Mouse (Mus musculus): ENCODE data around the gene Nacc1. TPM values are rescaled to one million over a fixed set of nuclear protein-coding genes. Genes with fewer than 3 reads are reported as not detected.
A peak's percentile ranks its signal among the peaks of the same experiment; 100 is the strongest.
"Not testable (repeated sequence)": the region's sequence is repeated elsewhere in the genome, so short reads cannot be mapped to it uniquely, and the experiment has no call there.

The Nacc1 gene
- total RNA-seq, 2 experiments from 2014 or later = 65.0 to 68.7 TPM

DNA sequence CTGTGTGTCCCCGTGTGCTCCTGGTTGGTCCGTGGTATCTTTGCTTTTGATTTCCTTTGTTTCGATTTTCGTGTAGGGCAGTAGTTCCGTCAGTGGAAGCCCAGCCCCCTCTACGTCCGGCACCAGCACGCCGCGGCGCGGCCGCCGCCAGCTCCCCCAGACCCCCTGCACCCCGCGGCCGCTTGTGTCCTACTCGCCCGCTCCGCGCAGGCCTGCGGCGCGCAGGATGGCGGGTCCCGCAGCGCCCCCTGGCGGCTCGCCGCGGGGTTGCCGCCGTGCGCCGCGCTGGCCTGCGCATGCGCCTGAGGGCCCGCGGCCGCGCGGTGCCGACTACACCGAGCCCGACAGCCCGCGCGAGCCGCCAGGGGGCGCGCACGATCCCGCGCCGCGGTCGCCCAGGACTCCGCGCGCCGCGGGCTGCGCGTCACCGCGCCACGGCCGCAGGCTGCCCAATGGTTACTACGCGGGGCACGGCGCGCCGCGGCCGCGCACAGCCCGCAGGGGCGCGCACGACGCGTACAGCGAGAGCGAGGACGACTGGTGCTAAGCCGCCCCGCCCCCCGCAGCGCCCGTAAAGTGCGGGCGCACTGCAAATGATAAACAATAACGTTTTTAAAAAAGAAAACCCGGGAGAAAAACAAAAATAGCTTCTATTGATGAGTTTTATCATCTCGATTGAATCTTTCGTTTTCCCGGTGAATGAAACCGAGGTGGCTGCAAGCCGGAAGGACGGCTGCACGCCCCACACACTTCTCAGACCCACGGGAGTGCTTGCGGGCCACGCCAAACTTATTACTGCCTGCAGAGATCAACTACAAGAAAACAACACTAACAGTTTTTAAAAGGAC lies 48.3 kb downstream of the Nacc1 start:
- DNase-seq = peak; percentile 95

DNA sequence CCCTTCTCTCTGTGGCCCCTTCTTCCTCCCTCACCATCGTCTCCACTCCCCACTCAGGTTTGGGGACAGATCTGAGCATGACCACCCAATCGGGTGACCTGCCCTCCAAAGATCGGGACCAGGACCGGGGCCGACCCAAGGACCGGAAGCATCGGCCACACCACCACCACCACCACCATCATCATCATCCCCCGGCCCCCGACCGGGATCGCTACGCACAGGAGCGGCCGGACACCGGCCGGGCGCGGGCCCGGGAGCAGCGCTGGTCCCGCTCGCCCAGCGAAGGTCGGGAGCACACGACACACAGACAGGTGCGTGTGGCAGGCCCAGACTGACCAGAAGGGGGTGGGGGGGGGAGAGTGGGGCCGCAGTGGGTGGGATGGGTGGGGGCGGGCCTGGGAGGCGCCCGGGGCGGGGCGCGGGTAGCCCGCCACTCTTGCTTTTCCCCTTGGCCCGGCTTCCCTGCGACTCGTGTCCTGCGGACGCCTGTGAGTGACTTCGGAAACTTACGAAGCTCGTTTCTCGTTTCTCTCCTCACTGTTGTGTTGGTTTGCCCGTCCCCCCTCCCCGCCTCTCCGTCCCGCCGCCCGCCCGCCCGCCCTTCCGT lies 49.0 kb downstream of the Nacc1 start:
- DNase-seq = peak; percentile 44

DNA sequence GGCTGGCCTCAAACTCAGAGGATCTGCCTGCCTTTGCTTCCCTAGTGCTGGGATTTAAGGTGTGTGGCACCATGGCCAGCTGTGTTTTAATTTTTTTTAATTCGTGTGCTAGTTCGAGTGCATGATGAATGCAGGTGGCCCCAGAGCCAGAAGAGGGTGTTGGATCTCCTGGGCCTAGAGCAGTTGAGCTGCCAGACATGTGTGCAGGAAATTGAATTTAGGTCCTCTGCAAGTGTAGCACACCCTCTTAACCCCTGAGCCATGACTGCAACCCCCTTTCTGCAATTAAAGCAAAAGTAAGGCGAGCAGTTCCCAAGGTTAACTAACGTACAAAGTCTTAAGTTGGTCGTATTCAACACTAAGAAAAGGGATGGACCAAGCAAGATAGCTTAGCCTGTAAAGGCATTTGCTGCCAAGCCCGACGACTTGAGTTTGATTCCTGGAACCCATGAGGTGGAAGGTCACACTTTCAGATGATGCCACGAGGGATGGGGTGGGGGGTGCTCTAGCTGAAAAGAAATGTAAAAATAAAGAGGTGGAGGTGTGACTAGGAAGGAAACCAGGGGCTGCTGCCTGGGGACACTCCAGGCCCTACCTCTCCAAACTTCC lies 49.6 kb downstream of the Nacc1 start:
- DNase-seq = no peak

DNA sequence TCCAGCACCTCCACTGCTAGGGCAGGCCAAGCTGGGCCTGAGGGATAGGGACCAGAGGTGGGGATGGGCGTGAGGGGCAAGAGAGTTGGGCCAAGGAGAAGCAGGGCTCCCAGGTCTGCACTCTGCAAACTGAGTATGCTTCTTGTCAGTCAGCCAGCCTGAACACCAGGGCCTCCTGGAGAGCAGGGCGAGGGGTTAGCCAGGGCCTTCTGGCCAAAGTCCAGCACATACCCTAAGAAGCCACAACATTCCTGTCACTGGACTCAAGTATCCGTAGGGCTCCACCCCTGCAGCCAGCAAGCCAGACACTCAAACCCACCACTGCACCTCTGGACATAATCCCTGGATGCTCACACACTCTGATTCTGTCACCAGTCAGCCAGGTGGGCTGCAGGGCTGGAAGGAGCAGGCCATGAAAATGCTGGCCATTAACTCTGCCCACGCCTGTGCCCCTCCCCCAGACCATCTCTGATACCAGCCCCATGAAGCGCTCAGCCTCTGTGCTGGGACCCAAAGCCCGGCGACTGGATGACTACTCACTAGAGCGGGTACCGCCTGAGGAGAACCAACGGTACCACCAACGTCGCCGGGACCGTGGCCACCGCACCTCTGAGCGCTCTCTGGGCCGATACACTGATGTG lies 51.5 kb downstream of the Nacc1 start:
- no peak for DNase-seq

DNA sequence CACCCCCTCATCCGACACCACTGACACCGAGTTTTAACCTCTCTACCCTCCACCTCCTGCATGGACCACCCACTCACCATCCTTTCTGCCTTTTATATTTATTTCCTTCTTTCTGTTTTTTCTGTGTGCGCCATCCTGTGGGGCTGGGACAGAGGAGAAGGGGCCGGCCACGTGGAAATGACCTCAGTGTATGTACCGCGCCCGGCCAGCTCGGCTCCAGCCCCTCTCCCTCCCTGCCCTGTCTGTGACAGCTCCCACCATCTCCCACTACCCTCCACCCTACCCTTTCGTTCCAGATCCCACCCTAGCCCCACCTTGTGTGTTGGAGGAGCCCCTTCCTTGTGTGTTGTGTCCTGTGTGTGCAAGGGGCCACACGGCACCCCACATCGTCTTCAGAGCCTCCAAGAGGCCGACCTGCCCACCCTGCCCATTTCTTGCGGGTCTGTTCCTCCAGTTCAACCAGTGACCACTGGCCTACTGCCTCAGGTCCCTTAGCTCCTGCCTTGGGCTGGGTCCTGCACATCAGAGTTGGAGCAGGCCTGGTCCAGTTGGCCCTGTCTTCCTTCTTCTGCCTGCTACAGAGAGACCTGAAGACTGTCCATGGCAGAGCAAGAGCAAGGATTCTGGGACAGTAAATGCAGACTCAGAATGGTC lies 52.1 kb downstream of the Nacc1 start:
- no peak for DNase-seq

DNA sequence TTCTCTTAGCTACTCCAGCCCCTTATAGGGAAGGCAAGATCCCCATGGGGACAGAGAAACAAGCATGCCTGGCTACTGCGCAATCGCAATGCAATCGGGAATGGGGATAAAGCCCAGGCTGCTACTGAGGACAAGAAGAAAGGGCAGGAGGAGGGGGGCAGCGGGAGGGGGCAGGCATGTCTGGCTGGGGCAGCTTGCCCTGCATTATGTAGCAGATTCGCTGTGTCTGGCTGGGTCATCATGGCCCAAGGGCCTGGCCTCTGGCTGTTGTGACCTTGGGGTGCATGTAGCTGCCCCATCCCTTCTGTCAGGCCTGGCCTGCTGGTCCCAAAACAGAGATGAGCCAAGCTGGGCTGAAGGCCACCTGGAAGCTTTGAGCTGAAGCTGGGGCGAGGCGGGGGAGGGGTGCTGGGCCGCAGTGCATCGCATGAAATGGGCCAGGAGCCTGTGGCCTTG lies 52.8 kb downstream of the Nacc1 start:
- DNase-seq = peak; percentile 33

DNA sequence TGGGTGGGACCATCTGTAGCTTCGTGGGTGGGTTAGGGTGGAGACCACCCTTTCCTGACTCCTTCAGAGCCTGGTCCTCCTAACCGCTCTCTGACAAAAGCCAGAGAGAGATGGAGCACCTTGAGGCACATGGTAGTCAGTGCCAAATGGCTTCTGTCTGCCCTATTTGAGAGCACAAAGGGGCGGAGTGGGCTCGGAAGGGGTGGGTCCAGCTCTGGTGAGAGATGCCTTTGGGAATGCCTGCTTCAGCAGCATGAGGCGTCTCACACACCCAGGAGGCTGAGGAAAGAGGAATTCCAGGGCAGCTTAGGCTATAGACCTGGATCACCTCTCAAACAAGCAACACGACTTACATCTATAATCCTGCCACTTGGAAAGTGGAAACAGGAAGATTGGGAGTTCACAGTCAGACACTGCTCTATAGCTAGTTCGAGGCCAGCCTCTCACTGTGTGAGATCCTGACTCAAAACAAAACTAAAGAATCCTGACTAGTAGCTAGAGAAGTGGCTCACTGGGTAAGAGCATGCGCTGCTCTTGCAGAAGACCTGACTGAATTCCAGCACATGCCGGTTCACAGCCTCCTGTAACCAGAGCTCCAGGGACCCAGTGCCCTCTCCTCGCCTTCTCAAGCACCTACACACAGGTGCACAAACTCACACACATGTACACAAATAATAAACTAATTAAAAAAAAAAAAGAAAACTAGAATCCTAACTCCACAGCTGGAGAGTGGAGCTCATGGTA lies 53.6 kb downstream of the Nacc1 start:
- no peak for DNase-seq

DNA sequence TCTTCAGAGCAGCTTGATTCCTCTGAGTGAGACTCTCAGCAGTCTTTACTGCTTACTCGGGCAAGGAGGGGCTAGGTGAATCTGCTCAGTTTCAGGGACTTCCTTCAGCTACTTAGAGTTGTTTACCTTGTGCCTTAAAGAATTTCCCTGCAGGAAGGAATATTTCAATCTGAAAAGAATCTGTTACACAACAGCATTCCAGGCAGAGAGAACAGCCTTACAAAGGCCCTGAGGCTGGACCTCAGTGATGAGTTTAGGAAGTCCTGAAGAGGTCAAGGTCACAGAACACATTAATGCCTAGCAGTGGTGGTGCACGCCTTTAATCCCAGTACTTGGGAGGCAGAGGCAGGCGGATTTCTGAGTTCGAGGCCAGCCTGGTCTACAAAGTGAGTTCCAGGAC lies 55.8 kb downstream of the Nacc1 start:
- DNase-seq = no peak

DNA sequence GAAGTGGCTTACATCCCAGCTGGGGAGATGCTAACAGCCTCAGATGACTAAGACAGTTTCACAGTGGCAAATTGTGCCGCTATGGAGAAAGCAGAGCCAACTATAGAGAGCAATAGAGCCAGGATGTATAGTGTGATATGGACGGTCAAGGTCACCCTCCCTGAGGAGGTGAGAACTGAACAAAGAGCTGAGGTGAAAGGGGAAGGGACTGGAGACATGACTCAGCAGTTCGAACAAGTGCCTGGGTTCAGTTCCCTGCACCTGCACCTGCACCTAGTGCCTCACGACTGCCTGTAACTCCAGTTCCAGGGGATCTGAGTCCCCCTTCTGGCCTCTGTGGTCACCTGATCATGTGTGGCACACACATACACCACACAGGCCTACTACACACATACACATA lies 57.5 kb downstream of the Nacc1 start:
- DNase-seq = no peak

DNA sequence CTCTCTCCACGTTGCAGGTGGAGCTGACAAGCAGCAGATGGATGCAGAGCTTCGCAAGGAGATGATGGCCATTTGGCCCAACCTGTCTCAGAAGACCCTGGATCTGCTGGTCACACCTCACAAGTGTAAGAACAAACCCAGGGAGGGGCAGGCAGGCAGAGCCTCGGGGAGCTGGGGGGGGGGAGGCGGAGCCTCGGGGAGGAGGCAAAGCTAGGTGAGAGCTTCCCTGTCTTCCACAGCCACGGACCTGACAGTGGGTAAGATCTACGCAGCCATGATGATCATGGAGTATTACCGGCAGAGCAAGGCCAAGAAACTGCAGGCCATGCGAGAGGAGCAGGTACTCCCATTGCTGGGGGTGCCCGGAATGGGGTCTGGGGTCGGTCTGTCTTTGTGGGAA lies 58.1 kb downstream of the Nacc1 start:
- no peak for DNase-seq

DNA sequence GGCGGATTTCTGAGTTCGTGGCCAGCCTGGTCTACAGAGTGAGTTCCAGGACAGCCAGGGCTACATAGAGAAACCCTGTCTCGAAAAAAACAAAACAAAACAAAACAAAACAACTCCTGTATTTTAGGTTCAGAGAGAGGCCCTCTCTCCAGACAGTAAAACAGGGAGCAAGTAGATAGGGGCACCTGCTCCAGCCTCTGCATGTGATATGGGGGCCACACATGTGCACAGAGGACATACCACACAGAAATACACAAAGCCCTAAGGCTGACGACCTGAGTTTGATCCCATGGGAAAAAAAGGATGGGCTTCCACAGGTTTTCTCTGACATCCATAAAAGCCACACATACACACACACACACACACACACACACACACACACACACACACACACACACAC lies 64.2 kb downstream of the Nacc1 start:
- not testable (repeated sequence) for DNase-seq

DNA sequence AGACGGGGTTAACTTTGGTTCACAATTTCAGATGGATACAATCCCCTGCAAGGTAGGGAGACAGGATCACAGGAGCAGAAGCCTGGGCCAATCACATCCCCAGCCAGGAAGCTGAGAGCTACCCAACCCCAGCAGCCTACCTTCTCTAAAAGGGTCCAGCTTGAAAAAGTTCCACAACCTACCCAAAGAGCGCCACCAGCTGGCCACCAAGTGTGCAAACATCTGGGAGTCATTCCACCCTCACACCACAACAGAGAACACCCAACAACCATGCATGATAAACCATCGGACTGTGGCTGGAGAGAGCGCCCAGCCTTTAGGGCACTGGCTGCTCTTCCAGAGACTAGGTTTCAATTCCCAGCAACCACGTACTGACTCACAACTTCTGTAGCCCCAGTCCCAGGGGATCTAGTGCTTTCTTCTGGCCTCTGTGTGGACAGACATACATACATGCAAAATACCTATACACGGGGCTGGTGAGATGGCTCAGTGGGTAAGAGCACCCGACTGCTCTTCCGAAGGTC lies 66.5 kb downstream of the Nacc1 start:
- DNase-seq = no peak

Other genes with a start within 250 kb of the Nacc1 start
- gene Ier2, start 25.0 kb downstream of the Nacc1 start, total RNA-seq (2021) = 10 to 100 TPM; 33.3 to 35.5 TPM
- gene Trmt1, start 1.6 kb downstream of the Nacc1 start, total RNA-seq (2021) = 10 to 100 TPM; 47.4 to 48.8 TPM
- 10 to 100 TPM in 1 of 2 experiments, 1 to 10 TPM in 1; 9.6 to 10.6 TPM for gene Lyl1, start 13.6 kb upstream of the Nacc1 start, total RNA-seq (2021)
- 1 to 10 TPM; 1.1 to 1.3 TPM for gene G430095P16Rik, start 35.1 kb upstream of the Nacc1 start, total RNA-seq (2021)
- 100 to 1,000 TPM; 189 to 211 TPM for gene Nfix, start 112.5 kb upstream of the Nacc1 start, total RNA-seq (2021)
- 1 to 10 TPM; 3.4 to 3.6 TPM for gene Dand5, start 135.0 kb upstream of the Nacc1 start, total RNA-seq (2021)
- gene Gadd45gip1, start 143.7 kb upstream of the Nacc1 start, total RNA-seq (2021) = 10 to 100 TPM; 24.2 to 26.2 TPM
- gene Rad23a, start 152.8 kb upstream of the Nacc1 start, total RNA-seq (2021) = 10 to 100 TPM; 90.9 to 91.8 TPM
- 100 to 1,000 TPM; 320 to 358 TPM for gene Calr, start 159.1 kb upstream of the Nacc1 start, total RNA-seq (2021)
- 10 to 100 TPM; 36.3 to 37.0 TPM for gene Farsa, start 169.1 kb upstream of the Nacc1 start, total RNA-seq (2021)
- 10 to 100 TPM; 10.5 to 12.7 TPM for gene Syce2, start 184.2 kb upstream of the Nacc1 start, total RNA-seq (2021)
- 10 to 100 TPM; 29.7 to 33.0 TPM for gene Gcdh, start 206.1 kb upstream of the Nacc1 start, total RNA-seq (2021)
- under 1 TPM in 1 of 2 experiments, not detected in 1; 0.23 TPM for gene Klf1, start 214.1 kb upstream of the Nacc1 start, total RNA-seq (2021)
- gene Dnase2a, start 220.7 kb upstream of the Nacc1 start, total RNA-seq (2021) = 1 to 10 TPM; 6.0 to 7.1 TPM
- under 1 TPM; 0.09 to 0.24 TPM for gene Mast1, start 249.5 kb upstream of the Nacc1 start, total RNA-seq (2021)